Mouse (Mus musculus): ENCODE measurements around the gene Zbtb16.
A peak's percentile ranks its signal among the peaks of the same experiment; 100 is the strongest.

The Zbtb16 gene

GRCm38 (mm10) chr9:48822586-48823318 lies 13.3 kb downstream of the Zbtb16 start:
- Histone ChIP-seq H3K4me3 (replicated peaks; ENCODE audit: low read length) (peak overlapping the region; percentile 37), H3K9me3 (ENCODE audit: low read length) (no peaks in the 10 kb centered on the region), H3K36me3 (ENCODE audit: insufficient read depth, low read length) (no peaks in the 10 kb centered on the region), H3K4me1 (replicated peaks; ENCODE audit: low read depth, low read length) (peaks cover 14% of the 10 kb centered on the region), H3K27me3 (ENCODE audit: insufficient read depth, low read length) (peaks cover 42% of the 10 kb centered on the region)
- TF ChIP-seq POU5F1 (IDR thresholded peaks at IDR 0.05; ENCODE audit: borderline replicate concordance, low read length) (no peak), NANOG (IDR thresholded peaks at IDR 0.05; ENCODE audit: borderline replicate concordance, low read length) (no peak), CTCF (conservative IDR thresholded peaks at IDR 0.05; ENCODE audit: low read length) (no peak)

DNA sequence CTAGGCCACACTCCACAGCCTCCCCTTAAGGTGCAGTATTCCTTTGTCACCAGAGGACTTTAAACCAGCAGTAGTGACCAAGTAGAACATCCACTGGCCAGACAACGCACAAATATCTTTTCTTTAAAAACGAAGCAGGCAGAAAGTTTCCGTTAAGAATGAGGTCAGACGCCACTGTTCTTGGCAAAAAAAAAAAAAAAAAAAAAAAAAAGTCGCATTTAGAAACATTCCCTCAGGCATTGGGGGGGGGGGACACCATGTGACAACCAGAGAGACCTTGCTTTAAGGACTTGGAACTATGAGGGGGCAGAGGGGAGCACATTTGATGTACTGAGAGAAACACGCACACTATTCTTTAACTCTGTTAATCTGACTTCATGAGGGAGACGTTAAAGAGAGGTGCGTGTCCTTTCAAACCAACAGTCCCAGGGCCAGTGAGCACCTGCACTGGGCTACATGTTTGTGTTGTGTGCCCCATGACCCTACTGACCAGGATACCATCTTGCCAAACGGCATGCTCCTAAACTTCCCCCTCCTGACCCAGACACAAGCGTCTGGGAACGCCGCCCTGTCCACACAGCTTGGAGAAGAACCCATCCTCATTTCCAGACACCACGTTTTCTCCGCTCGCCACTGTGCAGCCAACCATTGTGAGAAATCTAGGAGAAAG lies 14.0 kb downstream of the Zbtb16 start:
- peaks cover 43% of the 10 kb centered on the region for H3K27me3 ChIP-seq (ENCODE audit: insufficient read depth, low read length)
- H3K4me3 ChIP-seq (replicated peaks; ENCODE audit: low read length), result peak overlapping the region; percentile 37
- no peaks in the 10 kb centered on the region for H3K9me3 ChIP-seq (ENCODE audit: low read length)
- H3K4me1 ChIP-seq (replicated peaks; ENCODE audit: low read depth, low read length), result peaks cover 14% of the 10 kb centered on the region
- no peaks in the 10 kb centered on the region for H3K36me3 ChIP-seq (ENCODE audit: insufficient read depth, low read length)
- TF ChIP-seq CTCF (conservative IDR thresholded peaks at IDR 0.05; ENCODE audit: low read length), result no peak
- no peak for TF ChIP-seq POU5F1 (IDR thresholded peaks at IDR 0.05; ENCODE audit: borderline replicate concordance, low read length)
- TF ChIP-seq NANOG (IDR thresholded peaks at IDR 0.05; ENCODE audit: borderline replicate concordance, low read length), result no peak

GRCm38 (mm10) chr9:48821431-48821830 lies 14.6 kb downstream of the Zbtb16 start:
- Histone ChIP-seq H3K36me3 (ENCODE audit: insufficient read depth, low read length) (no peaks in the 10 kb centered on the region), H3K9me3 (ENCODE audit: low read length) (no peaks in the 10 kb centered on the region), H3K4me1 (replicated peaks; ENCODE audit: low read depth, low read length) (peaks cover 14% of the 10 kb centered on the region), H3K27me3 (ENCODE audit: insufficient read depth, low read length) (peaks cover 43% of the 10 kb centered on the region), H3K4me3 (replicated peaks; ENCODE audit: low read length) (no peak overlapping the region)
- TF ChIP-seq CTCF (conservative IDR thresholded peaks at IDR 0.05; ENCODE audit: low read length), result no peak
- TF ChIP-seq NANOG (IDR thresholded peaks at IDR 0.05; ENCODE audit: borderline replicate concordance, low read length), result no peak
- TF ChIP-seq POU5F1 (IDR thresholded peaks at IDR 0.05; ENCODE audit: borderline replicate concordance, low read length), result no peak

- H3K4me1 ChIP-seq (replicated peaks; ENCODE audit: low read depth, low read length), result peaks cover 14% of the 10 kb centered on the region
- no peaks in the 10 kb centered on the region for H3K9me3 ChIP-seq (ENCODE audit: low read length)
- peaks cover 43% of the 10 kb centered on the region for H3K27me3 ChIP-seq (ENCODE audit: insufficient read depth, low read length)
- TF ChIP-seq CTCF (conservative IDR thresholded peaks at IDR 0.05; ENCODE audit: low read length), result no peak
- no peak for TF ChIP-seq NANOG (IDR thresholded peaks at IDR 0.05; ENCODE audit: borderline replicate concordance, low read length)
- no peak for TF ChIP-seq POU5F1 (IDR thresholded peaks at IDR 0.05; ENCODE audit: borderline replicate concordance, low read length)
- no peak overlapping the region for H3K4me3 ChIP-seq (replicated peaks; ENCODE audit: low read length)
- H3K36me3 ChIP-seq (ENCODE audit: insufficient read depth, low read length), result no peaks in the 10 kb centered on the region
Observed at GRCm38 (mm10) chr9:48820791-48821190, 15.2 kb downstream of the Zbtb16 start.

- peaks cover 43% of the 10 kb centered on the region for H3K27me3 ChIP-seq (ENCODE audit: insufficient read depth, low read length)
- TF ChIP-seq CTCF (conservative IDR thresholded peaks at IDR 0.05; ENCODE audit: low read length), result no peak
- TF ChIP-seq POU5F1 (IDR thresholded peaks at IDR 0.05; ENCODE audit: borderline replicate concordance, low read length), result no peak
- no peak for TF ChIP-seq NANOG (IDR thresholded peaks at IDR 0.05; ENCODE audit: borderline replicate concordance, low read length)
Observed at GRCm38 (mm10) chr9:48819695-48820094, 16.3 kb downstream of the Zbtb16 start.

GRCm38 (mm10) chr9:48819137-48819536 lies 16.9 kb downstream of the Zbtb16 start:
- H3K36me3 ChIP-seq (ENCODE audit: insufficient read depth, low read length), result no peaks in the 10 kb centered on the region
- no peak overlapping the region for H3K4me3 ChIP-seq (replicated peaks; ENCODE audit: low read length)
- no peak for TF ChIP-seq POU5F1 (IDR thresholded peaks at IDR 0.05; ENCODE audit: borderline replicate concordance, low read length)
- TF ChIP-seq CTCF (conservative IDR thresholded peaks at IDR 0.05; ENCODE audit: low read length), result no peak
- no peak for TF ChIP-seq NANOG (IDR thresholded peaks at IDR 0.05; ENCODE audit: borderline replicate concordance, low read length)
- no peaks in the 10 kb centered on the region for H3K9me3 ChIP-seq (ENCODE audit: low read length)
- H3K27me3 ChIP-seq (ENCODE audit: insufficient read depth, low read length), result peaks cover 41% of the 10 kb centered on the region
- H3K4me1 ChIP-seq (replicated peaks; ENCODE audit: low read depth, low read length), result peaks cover 14% of the 10 kb centered on the region

More at GRCm38 (mm10) chr9:48819695-48820094, 16.3 kb downstream of the Zbtb16 start:
- no peaks in the 10 kb centered on the region for H3K9me3 ChIP-seq (ENCODE audit: low read length)
- H3K4me1 ChIP-seq (replicated peaks; ENCODE audit: low read depth, low read length), result peaks cover 14% of the 10 kb centered on the region
- H3K4me3 ChIP-seq (replicated peaks; ENCODE audit: low read length), result no peak overlapping the region
- H3K36me3 ChIP-seq (ENCODE audit: insufficient read depth, low read length), result no peaks in the 10 kb centered on the region

- Histone ChIP-seq H3K4me3 (replicated peaks; ENCODE audit: low read length) (no peak overlapping the region), H3K9me3 (ENCODE audit: low read length) (no peaks in the 10 kb centered on the region), H3K36me3 (ENCODE audit: insufficient read depth, low read length) (no peaks in the 10 kb centered on the region), H3K27me3 (ENCODE audit: insufficient read depth, low read length) (peaks cover 37% of the 10 kb centered on the region), H3K4me1 (replicated peaks; ENCODE audit: low read depth, low read length) (peaks cover 8% of the 10 kb centered on the region)
- no peak for TF ChIP-seq CTCF (conservative IDR thresholded peaks at IDR 0.05; ENCODE audit: low read length)
- TF ChIP-seq POU5F1 (IDR thresholded peaks at IDR 0.05; ENCODE audit: borderline replicate concordance, low read length), result no peak
- no peak for TF ChIP-seq NANOG (IDR thresholded peaks at IDR 0.05; ENCODE audit: borderline replicate concordance, low read length)
Observed at GRCm38 (mm10) chr9:48817907-48818306, 18.1 kb downstream of the Zbtb16 start.

DNA sequence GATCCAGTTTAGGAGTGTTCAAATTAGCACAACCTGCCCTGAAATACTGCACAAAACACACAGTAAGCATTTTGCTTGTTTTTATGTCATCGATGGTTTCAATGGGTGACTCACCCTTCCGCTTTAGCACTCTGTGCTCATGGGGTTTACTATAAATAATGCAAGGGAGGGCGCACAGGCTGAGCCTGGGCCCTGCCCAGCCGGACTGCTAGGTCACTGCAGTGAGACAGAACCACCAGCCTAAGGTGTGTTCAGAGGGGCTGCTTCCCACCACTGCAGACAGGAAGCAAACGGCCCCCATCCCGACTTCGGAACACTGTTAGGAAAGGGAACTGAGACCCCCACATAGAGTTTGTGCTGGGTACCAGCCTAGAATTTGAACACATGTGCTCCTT lies 18.6 kb downstream of the Zbtb16 start:
- Histone ChIP-seq H3K9me3 (ENCODE audit: low read length) (no peaks in the 10 kb centered on the region), H3K27me3 (ENCODE audit: insufficient read depth, low read length) (peaks cover 34% of the 10 kb centered on the region), H3K4me1 (replicated peaks; ENCODE audit: low read depth, low read length) (peaks cover 3% of the 10 kb centered on the region), H3K4me3 (replicated peaks; ENCODE audit: low read length) (no peak overlapping the region), H3K36me3 (ENCODE audit: insufficient read depth, low read length) (no peaks in the 10 kb centered on the region)
- no peak for TF ChIP-seq NANOG (IDR thresholded peaks at IDR 0.05; ENCODE audit: borderline replicate concordance, low read length)
- TF ChIP-seq POU5F1 (IDR thresholded peaks at IDR 0.05; ENCODE audit: borderline replicate concordance, low read length), result no peak
- no peak for TF ChIP-seq CTCF (conservative IDR thresholded peaks at IDR 0.05; ENCODE audit: low read length)
